Mouse (Mus musculus) heart, adult 18-20 months (tissue): ENCODE data around the gene Akap6. TPM values are rescaled to one million over a fixed set of nuclear protein-coding genes. Genes with fewer than 3 reads are reported as not detected.

Source experiments
- DNase-seq, 2 experiments: peaks; one replicate each; pipeline ENCODE4 v3.0.0; 2021 to 2022; ENCODE audit warnings: mixed read lengths in 1 of 2
- total RNA-seq, 2 experiments: library from RNA; stranded (reverse); gene quantifications; 2 replicates each; pipeline ENCODE4 v1.2.3; 2021

Akap6 gene
- total RNA-seq, 2 experiments from 2014 or later = 103 to 105 TPM

- DNase-seq = no peak
These were observed 446.3 kb downstream of the Akap6 start for GRCm38 (mm10) chr12:53145516-53145915.

GRCm38 (mm10) chr12:53146460-53147050 is 447.4 kb downstream of the Akap6 start:
- DNase-seq = peak in 1 of 2 experiments; percentile 22

GRCm38 (mm10) chr12:53147696-53148095 is 448.5 kb downstream of the Akap6 start:
- DNase-seq = no peak

- no peak for DNase-seq
These were observed 469.2 kb downstream of the Akap6 start for GRCm38 (mm10) chr12:53168189-53169003.

- DNase-seq = no peak
These were observed 492.3 kb downstream of the Akap6 start for GRCm38 (mm10) chr12:53191435-53191834.

GRCm38 (mm10) chr12:53193664-53194063 is 494.5 kb downstream of the Akap6 start:
- DNase-seq = no peak

Other genes with a start within 250 kb of the Akap6 start
- gene Arhgap5, start 195.4 kb upstream of the Akap6 start, total RNA-seq = 10 to 100 TPM; 71.7 to 77.4 TPM